Mouse (Mus musculus): ENCODE results near the gene Arhgef18. TPM values are rescaled to one million over a fixed set of nuclear protein-coding genes. Genes with fewer than 3 reads are reported as not detected.
A peak's percentile ranks its signal among the peaks of the same experiment; 100 is the strongest.

Gene Arhgef18
- polyA plus RNA-seq, 1 experiment from 2014 or later = 6.6 TPM

DNA sequence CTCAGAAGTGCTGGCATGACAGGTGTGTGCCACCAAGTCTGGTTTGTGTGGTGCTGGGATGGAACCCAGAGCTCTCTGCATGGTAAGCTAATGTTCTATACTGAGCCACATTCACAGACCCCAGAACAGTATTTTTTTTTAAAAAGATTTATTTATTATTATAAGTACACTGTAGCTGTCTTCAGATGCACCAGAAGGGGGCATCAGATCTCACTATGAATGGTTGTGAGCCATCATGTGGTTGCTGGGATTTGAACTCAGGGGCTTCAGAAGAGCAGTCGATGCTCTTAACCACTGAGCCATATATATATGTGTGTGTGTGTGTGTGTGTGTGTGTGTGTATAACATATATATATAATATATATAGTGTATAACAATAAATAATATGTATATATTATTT, 76.0 kb downstream of the Arhgef18 start:
- H3K9ac ChIP-seq = no peak overlapping the region
- no peak overlapping the region for H3K4me2 ChIP-seq (replicated peaks)
- WGBS = 97% methylated on average over 1 of the region's 1 CpGs
- no peak for ATAC-seq
- H3K27ac ChIP-seq = no peak overlapping the region
- H3K36me3 ChIP-seq = no peaks in the 10 kb centered on the region
- peaks cover 3% of the 10 kb centered on the region for H3K4me1 ChIP-seq (replicated peaks)
- H3K27me3 ChIP-seq (replicated peaks) = no peaks in the 10 kb centered on the region
- H3K4me3 ChIP-seq (replicated peaks) = no peak overlapping the region
- no peaks in the 10 kb centered on the region for H3K9me3 ChIP-seq

DNA sequence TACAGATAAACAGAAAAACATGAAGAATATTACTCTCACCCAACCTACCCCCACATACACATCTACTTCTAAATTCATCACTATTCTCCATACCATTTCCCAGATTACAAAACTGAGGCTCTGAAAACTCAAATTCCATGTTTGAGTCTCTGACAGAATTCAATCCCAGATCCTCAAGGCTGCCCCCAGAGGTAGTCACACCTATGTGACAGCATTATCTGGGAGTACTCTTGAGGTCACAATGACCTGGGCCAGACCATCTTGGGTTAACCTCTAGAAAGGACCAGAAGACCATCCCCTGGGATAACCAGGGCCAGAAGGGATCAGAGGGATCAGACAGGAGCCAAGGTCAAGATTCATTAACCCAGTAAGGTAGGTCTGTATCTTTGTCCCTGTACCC, 77.8 kb downstream of the Arhgef18 start, which contains the start of gene Tex45:
Gene Tex45 (plus strand): TSS at position 301 of the 400 bp plus-strand sequence.
- Histone ChIP-seq H3K27ac (no peak within 1 kb of the TSS), H3K4me3 (replicated peaks) (no peak within 1 kb of the TSS), H3K9ac (no peak within 1 kb of the TSS), H3K27me3 (replicated peaks) (no peaks in the 10 kb centered on the region), H3K9me3 (no peaks in the 10 kb centered on the region), H3K4me2 (replicated peaks) (no peak within 1 kb of the TSS), H3K4me1 (replicated peaks) (peaks cover 3% of the 10 kb centered on the region), H3K36me3 (no peaks in the 10 kb centered on the region)
- ATAC-seq = no peak

- Histone ChIP-seq H3K9me3 (no peaks in the 10 kb centered on the region), H3K27me3 (replicated peaks) (0 out of 2 replicates have a peak, but pooled peaks cover 6% of the 10 kb centered on the region), H3K4me3 (replicated peaks) (peak overlapping the region; percentile 23), H3K4me1 (replicated peaks) (no peaks in the 10 kb centered on the region; the same call in 1 of the 2 replicates), H3K27ac (no peak overlapping the region), H3K4me2 (replicated peaks) (peak overlapping the region; percentile 66), H3K9ac (no peak overlapping the region), H3K36me3 (no peaks in the 10 kb centered on the region)
- 0 out of 2 replicates have a peak, but pooled peaks have one; percentile 44 for ATAC-seq
- WGBS = 21% methylated on average over 37 of the region's 37 CpGs
Observed at GRCm38 (mm10) chr8:3475715-3476429, 83.1 kb downstream of the Arhgef18 start.

- H3K27me3 ChIP-seq (replicated peaks) = 0 out of 2 replicates have a peak, but pooled peaks cover 6% of the 10 kb centered on the region
- H3K9me3 ChIP-seq = no peaks in the 10 kb centered on the region
- no peaks in the 10 kb centered on the region for H3K36me3 ChIP-seq
- H3K4me2 ChIP-seq (replicated peaks) = no peak overlapping the region
- H3K4me1 ChIP-seq (replicated peaks) = no peaks in the 10 kb centered on the region; the same call in 1 of the 2 replicates
- H3K4me3 ChIP-seq (replicated peaks) = no peak overlapping the region
- ATAC-seq = no peak
- 52% methylated on average over 4 of the region's 4 CpGs for WGBS
- no peak overlapping the region for H3K9ac ChIP-seq
- no peak overlapping the region for H3K27ac ChIP-seq
Observed at GRCm38 (mm10) chr8:3480221-3480785, 87.5 kb downstream of the Arhgef18 start.

DNA sequence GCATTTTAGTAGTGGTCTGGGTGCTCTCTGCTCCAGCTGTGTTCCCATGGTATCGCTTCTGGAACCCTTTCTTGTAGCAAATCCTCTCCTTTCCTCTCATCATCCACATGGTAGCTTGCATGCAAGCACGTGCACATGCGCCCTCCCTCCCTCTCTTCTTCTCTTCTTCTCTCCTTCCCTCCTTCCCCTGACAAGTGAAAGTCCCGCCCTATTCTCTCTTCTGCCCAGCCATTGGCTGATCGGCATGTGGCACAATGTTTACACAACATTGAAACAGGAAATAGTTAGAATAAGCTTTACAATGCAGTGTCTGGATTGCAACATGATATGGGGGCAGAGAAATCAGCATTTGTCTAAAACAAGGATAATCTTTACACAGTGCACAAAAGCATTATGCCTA, 88.8 kb downstream of the Arhgef18 start:
- no peaks in the 10 kb centered on the region for H3K36me3 ChIP-seq
- H3K27me3 ChIP-seq (replicated peaks) = no peaks in the 10 kb centered on the region
- ATAC-seq = no peak; the same call in 1 of the 2 replicates
- 61% methylated on average over 5 of the region's 5 CpGs for WGBS
- no peak overlapping the region for H3K4me3 ChIP-seq (replicated peaks)
- H3K27ac ChIP-seq = no peak overlapping the region
- H3K9me3 ChIP-seq = no peaks in the 10 kb centered on the region
- H3K4me1 ChIP-seq (replicated peaks) = no peaks in the 10 kb centered on the region
- H3K4me2 ChIP-seq (replicated peaks) = no peak overlapping the region
- no peak overlapping the region for H3K9ac ChIP-seq

DNA sequence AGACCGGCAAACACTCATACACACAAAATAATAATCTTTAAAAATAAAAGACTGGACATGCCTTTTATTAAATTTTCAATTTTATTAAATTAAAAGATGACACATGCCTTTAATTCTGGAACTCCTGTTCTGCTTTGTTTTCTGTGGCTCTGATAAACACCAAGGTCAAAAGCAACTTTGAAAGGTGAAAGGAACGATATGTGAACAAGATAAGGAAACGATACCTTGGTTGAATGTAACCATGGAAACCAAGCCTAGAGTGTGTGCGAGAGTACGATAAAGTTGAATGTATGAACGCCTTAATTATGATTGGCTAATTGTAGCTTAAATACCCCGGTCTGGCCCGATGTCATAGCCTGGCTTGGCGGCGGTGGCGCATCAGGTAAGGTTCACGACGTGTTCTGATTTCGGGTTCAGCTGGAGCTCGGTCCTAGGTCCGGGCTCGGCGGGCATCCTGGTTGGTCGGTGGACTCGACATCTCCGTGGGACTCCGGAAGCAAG, 89.5 kb downstream of the Arhgef18 start:
- Histone ChIP-seq H3K36me3 (no peaks in the 10 kb centered on the region), H3K27me3 (replicated peaks) (no peaks in the 10 kb centered on the region), H3K9me3 (no peaks in the 10 kb centered on the region), H3K4me3 (replicated peaks) (no peak overlapping the region), H3K27ac (no peak overlapping the region), H3K4me1 (replicated peaks) (no peaks in the 10 kb centered on the region), H3K4me2 (replicated peaks) (no peak overlapping the region), H3K9ac (no peak overlapping the region)
- 87% methylated on average over 22 of the region's 22 CpGs for WGBS
- ATAC-seq = no peak

- 75% methylated on average over 7 of the region's 7 CpGs for WGBS
- Histone ChIP-seq H3K9me3 (no peaks in the 10 kb centered on the region), H3K4me3 (replicated peaks) (no peak overlapping the region), H3K36me3 (no peaks in the 10 kb centered on the region), H3K27ac (no peak overlapping the region), H3K4me1 (replicated peaks) (no peaks in the 10 kb centered on the region), H3K27me3 (replicated peaks) (no peaks in the 10 kb centered on the region), H3K4me2 (replicated peaks) (no peak overlapping the region), H3K9ac (no peak overlapping the region)
- ATAC-seq = no peak
Observed at GRCm38 (mm10) chr8:3483546-3483945, 90.7 kb downstream of the Arhgef18 start.

GRCm38 (mm10) chr8:3485192-3485591, 92.4 kb downstream of the Arhgef18 start:
- H3K4me1 ChIP-seq (replicated peaks) = no peaks in the 10 kb centered on the region
- 32% methylated on average over 5 of the region's 5 CpGs for WGBS
- H3K9ac ChIP-seq = no peak overlapping the region
- H3K27me3 ChIP-seq (replicated peaks) = no peaks in the 10 kb centered on the region
- H3K36me3 ChIP-seq = no peaks in the 10 kb centered on the region
- no peak overlapping the region for H3K27ac ChIP-seq
- H3K9me3 ChIP-seq = no peaks in the 10 kb centered on the region
- peak; percentile 52; the same call in 1 of the 2 replicates for ATAC-seq
- H3K4me2 ChIP-seq (replicated peaks) = no peak overlapping the region
- no peak overlapping the region for H3K4me3 ChIP-seq (replicated peaks)

DNA sequence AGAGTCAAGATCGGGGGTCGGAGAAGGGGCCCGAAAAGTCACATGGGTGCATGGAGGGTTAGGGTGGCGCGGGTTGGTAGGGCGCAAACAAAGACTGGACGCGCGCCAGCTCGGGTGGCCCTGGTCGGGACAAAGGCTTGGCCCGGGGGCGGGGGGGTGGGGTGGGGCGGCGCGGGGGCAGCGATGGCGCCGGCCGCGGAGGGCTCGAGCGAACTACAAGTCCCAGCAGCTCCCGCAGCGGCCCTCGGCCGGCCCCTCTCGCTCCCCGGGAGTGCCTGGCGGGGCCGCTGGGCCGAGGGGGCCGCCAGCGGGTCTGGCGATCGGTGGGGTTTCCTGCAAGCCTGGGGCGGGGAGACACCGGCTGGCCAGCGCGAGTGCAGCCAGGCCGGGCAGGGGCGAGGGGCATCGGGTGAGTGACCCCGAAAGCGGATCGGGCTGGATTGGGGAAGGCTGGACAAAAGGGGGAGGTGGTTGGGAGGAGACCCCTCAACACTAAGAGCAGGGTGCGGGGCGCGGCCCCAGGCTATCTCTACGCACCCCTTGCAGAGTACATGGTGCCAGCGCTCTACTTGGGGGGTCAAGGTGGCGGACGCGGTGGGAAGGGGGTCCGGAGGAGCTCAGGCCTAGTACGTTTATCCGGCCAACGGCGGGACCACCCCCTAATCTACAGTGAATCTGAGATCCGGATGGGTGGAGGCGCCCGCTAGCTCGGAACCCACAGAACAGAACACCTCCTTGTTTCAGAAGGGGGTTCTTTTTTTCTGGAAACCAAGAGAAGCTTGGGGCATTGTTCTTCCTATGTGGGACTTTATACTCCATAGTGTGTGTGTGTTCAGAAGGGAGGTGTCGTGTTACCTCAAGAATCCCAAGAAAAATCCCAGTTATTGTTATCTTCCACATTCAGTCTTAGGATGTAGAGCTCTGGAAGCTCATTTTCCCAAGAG, 100.4 kb downstream of the Arhgef18 start, which contains the start of gene Zfp358:
Gene Zfp358 (plus strand): TSS at position 238 of the 944 bp plus-strand sequence.
- peak; percentile 94 for ATAC-seq

DNA sequence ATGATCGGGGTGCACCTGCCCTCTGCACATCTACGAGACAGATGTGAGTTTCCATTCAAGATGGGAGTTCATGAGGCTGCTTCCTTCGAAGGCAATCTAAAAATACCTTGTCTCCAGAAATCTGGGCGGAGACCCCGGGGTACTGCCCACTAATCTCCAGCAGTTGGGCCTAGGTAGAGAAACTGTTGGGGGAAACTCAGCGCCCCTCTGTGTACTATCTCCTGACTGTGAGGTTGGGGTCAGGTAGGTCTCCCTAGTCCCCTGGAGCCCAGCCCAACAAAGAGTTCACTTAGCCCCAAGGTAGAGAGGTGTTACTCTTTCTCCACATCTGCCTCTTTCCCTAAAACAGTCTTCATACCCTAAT, 101.0 kb downstream of the Arhgef18 start:
- ATAC-seq = peak; percentile 8; the same call in 1 of the 2 replicates
- H3K27ac ChIP-seq = peak overlapping the region; percentile 83; the same call in 1 of the 2 replicates
- H3K27me3 ChIP-seq (replicated peaks) = no peaks in the 10 kb centered on the region
- H3K9ac ChIP-seq = peak overlapping the region; percentile 95
- peaks cover 18% of the 10 kb centered on the region for H3K36me3 ChIP-seq
- H3K4me2 ChIP-seq (replicated peaks) = peak overlapping the region; percentile 66
- no peaks in the 10 kb centered on the region for H3K9me3 ChIP-seq
- 31% methylated on average over 6 of the region's 6 CpGs for WGBS
- H3K4me1 ChIP-seq (replicated peaks) = peaks cover 6% of the 10 kb centered on the region; the same call in 1 of the 2 replicates
- H3K4me3 ChIP-seq (replicated peaks) = peak overlapping the region; percentile 79

More for the DNA sequence above, 100.4 kb downstream of the Arhgef18 start, which contains the start of gene Zfp358:
- under 1% methylated on average over 53 of the region's 64 CpGs for WGBS
- H3K27ac ChIP-seq = peak within 1 kb of the TSS; percentile 83
- peaks cover 6% of the 10 kb centered on the region; the same call in 1 of the 2 replicates for H3K4me1 ChIP-seq (replicated peaks)
- no peaks in the 10 kb centered on the region for H3K9me3 ChIP-seq
- peak within 1 kb of the TSS; percentile 66 for H3K4me2 ChIP-seq (replicated peaks)
- H3K9ac ChIP-seq = peak within 1 kb of the TSS; percentile 95
- H3K36me3 ChIP-seq = peaks cover 18% of the 10 kb centered on the region
- H3K27me3 ChIP-seq (replicated peaks) = no peaks in the 10 kb centered on the region
- peak within 1 kb of the TSS; percentile 79 for H3K4me3 ChIP-seq (replicated peaks)

- H3K9me3 ChIP-seq = no peaks in the 10 kb centered on the region
Observed at GRCm38 (mm10) chr8:3495578-3496427, 103.0 kb downstream of the Arhgef18 start.

More at GRCm38 (mm10) chr8:3495578-3496427, 103.0 kb downstream of the Arhgef18 start:
- Histone ChIP-seq H3K27ac (no peak overlapping the region), H3K36me3 (peaks cover 18% of the 10 kb centered on the region), H3K4me1 (replicated peaks) (peaks cover 9% of the 10 kb centered on the region; the same call in 1 of the 2 replicates), H3K27me3 (replicated peaks) (no peaks in the 10 kb centered on the region), H3K4me3 (replicated peaks) (no peak overlapping the region), H3K9ac (no peak overlapping the region), H3K4me2 (replicated peaks) (no peak overlapping the region)
- 96% methylated on average over 44 of the region's 44 CpGs for WGBS
- ATAC-seq = no peak

All from intestine, embryonic 15.5 days (tissue).